16 mouse cellular contexts compared by ENCODE assay signal in genomic region chr10:36832204-36832603, GRCm38 (mm10).
"Had no signal": no experiment of that assay in that cellular context is flagged by ENCODE, and none has a peak within 500 bp of the region (broad histone marks: within the 10 kb centered on the region; RNA-seq: fewer than 3 reads in every experiment).

No protein-coding gene starts in this region.

- H3K9ac ChIP-seq: limb, embryonic 15.5 days; liver, embryonic 12.5 days; lung, embryonic 14.5 days had no signal

- H3K27ac ChIP-seq: kidney, postnatal 0 days; limb, embryonic 15.5 days; liver, embryonic 12.5 days; midbrain, embryonic 10.5 days had no signal

- H3K9me3 ChIP-seq: limb, embryonic 15.5 days; liver, embryonic 12.5 days; midbrain, embryonic 10.5 days had no signal

- H3K4me1 ChIP-seq: limb, embryonic 15.5 days; liver, embryonic 12.5 days; midbrain, embryonic 10.5 days had no signal

- DNase-seq: kidney, adult 9 months; kidney, postnatal 36 days; layer of hippocampus, adult 9-11 months; layer of hippocampus, postnatal 36 days; lung, embryonic 14.5 days; lung, postnatal 10 days; lung, postnatal 4 days; retina, postnatal 1 day; right cerebral cortex, postnatal 4 days; spleen, adult 18-20 months; thymus, adult 2 months; thymus, postnatal 36 days had no signal

- H3K27me3 ChIP-seq: limb, embryonic 15.5 days; liver, embryonic 12.5 days had no signal

- ATAC-seq: liver, embryonic 12.5 days had no signal

- H3K36me3 ChIP-seq: limb, embryonic 15.5 days; liver, embryonic 12.5 days; midbrain, embryonic 10.5 days had no signal

- H3K4me2 ChIP-seq: limb, embryonic 15.5 days; liver, embryonic 12.5 days; lung, embryonic 14.5 days had no signal

- H3K4me3 ChIP-seq: limb, embryonic 15.5 days; liver, embryonic 12.5 days; midbrain, embryonic 10.5 days had no signal
